Mouse (Mus musculus): ENCODE results near the gene Tmem266. TPM values are rescaled to one million over a fixed set of nuclear protein-coding genes. Genes with fewer than 3 reads are reported as not detected.

Tmem266 gene
- polyA plus RNA-seq, 1 experiment from 2014 or later, result 1.3 TPM

GRCm38 (mm10) chr9:55410430-55410829 is 83.7 kb downstream of the Tmem266 start:
- Histone ChIP-seq H3K27ac (no peak overlapping the region), H3K9ac (no peak overlapping the region), H3K9me3 (replicated peaks) (no peaks in the 10 kb centered on the region), H3K4me1 (peaks cover 36% of the 10 kb centered on the region), H3K36me3 (no peaks in the 10 kb centered on the region), H3K4me3 (no peak overlapping the region), H3K27me3 (no peaks in the 10 kb centered on the region), H3K4me2 (replicated peaks) (no peak overlapping the region)
- no peak for ATAC-seq (ENCODE audit: low FRiP score)
- WGBS, result 72% methylated on average over 6 of the region's 6 CpGs

DNA sequence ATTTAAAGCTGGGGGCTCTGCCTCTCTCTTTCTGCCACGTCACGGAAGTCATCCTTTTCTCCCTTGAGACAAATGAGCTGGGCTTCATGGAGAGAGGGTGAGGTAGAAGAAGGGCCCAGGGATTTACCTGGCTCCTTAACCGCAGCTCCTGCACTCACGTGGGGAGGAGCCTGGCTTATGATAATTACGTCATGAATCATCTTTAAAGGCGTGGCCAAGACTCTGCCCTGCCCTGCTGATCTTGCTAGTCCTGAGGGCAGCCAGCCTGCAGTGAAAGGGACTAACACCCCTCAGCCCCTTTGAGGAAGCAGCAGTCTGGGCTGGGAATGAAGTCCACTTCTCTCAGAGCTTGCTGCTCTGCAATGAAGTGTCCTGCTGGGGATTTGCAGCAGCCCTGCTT is 84.4 kb downstream of the Tmem266 start:
- Histone ChIP-seq H3K36me3 (no peaks in the 10 kb centered on the region), H3K9me3 (replicated peaks) (no peaks in the 10 kb centered on the region), H3K9ac (no peak overlapping the region), H3K4me3 (no peak overlapping the region), H3K27ac (no peak overlapping the region), H3K4me2 (replicated peaks) (no peak overlapping the region), H3K4me1 (peaks cover 36% of the 10 kb centered on the region), H3K27me3 (no peaks in the 10 kb centered on the region)
- no peak for ATAC-seq (ENCODE audit: low FRiP score)
- WGBS, result 44% methylated on average over 6 of the region's 6 CpGs

DNA sequence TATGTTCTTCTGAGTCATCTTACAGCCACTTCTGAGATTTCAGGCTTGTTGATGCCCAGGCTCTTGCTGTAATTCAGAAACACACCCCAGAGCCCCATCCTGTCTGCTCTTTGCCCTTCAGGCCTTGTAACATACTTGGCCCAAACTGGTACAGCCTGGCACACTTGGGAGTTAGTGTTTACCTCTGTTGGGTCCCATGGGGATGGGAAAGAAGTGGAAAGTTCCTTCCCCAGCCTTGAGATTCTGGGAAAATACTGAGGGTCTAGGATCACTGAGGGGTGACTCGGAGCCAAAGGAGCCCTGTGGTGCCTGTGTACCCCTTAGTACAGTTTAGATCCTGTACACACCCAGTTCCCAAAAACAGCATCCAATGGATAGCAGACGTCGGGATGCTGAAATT is 95.1 kb downstream of the Tmem266 start:
- 81% methylated on average over 3 of the region's 3 CpGs for WGBS
- Histone ChIP-seq H3K27me3 (no peaks in the 10 kb centered on the region), H3K36me3 (no peaks in the 10 kb centered on the region), H3K27ac (no peak overlapping the region), H3K4me2 (replicated peaks) (no peak overlapping the region), H3K4me1 (peaks cover 14% of the 10 kb centered on the region; the same call in 1 of the 2 replicates), H3K9ac (no peak overlapping the region), H3K4me3 (no peak overlapping the region), H3K9me3 (replicated peaks) (peaks cover 4% of the 10 kb centered on the region; the same call in 1 of the 2 replicates)
- ATAC-seq (ENCODE audit: low FRiP score), result no peak

DNA sequence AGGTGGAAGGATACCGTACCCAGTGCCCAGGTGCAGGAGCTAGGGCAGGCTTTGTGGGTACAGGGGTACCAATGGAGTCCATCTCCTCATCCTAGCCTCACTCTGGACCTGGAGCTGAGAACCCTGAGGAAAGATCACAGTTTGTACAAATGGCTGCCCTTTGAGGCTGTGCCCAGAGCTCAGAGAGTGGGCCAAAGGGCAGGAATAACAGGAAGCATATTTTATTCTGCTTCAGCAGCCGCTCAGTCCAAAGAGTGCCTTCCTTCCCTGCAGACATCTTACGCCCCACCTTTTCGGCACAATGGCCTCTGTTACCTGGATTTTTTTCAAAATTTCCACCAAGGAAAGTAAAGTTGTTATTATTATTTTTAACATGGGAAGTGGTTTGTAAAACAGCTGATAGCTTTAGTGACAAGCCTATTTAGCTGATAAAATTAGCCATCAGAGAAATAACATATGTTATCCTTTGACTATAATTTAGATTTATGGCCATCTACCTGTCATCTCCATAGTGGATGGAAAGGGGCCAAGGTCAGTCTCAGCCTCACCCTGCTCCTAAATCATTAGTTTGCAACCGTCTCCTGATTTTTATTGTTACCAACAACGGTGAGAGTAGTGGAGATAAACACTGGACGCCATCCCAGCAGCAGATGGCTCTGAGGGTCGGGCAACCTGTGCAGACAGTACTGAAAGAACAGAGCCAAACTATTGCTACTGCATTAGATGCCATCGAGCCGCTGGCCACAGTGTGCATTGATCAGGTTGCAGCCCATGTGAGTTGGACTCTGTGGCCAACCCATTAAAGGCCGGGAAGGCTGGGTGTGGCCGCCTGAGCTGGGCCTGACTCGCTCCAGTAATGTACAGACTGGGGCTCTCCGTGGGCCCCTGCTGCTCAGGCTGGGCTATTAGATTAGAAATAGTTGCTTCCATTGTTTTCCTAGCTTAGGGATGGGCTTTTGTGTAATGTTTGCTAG is 97.0 kb downstream of the Tmem266 start:
- no peak for ATAC-seq (ENCODE audit: low FRiP score)

DNA sequence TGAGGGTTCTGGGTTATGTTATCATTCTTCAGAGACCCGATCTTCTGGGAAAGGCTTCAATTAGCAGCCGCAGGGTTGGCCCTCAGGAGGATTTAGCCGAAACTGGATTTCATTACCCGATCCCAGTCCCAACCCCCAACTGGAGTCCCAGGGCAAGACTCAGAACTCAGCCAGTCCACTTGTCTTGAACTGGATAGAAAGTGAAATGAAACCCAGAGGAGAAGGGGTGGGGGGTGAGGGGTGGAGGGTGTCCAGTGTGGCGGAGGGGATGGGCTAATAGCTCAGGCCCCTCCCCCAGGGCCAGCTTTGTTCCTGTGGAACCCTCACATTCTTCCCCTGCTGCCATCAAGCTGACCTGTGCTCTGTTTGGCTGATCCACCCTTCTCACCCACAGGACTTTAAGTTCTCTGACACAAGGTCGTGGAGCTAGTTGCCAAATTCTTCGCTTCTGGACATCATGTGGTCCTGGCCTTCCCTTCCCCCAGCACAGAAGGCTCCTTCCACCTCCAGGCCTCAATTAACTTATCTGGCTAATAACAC is 98.6 kb downstream of the Tmem266 start:
- no peak overlapping the region for H3K27ac ChIP-seq
- no peak overlapping the region for H3K4me2 ChIP-seq (replicated peaks)

More for the DNA sequence above, 97.0 kb downstream of the Tmem266 start:
- Histone ChIP-seq H3K4me1 (peaks cover 14% of the 10 kb centered on the region; the same call in 1 of the 2 replicates), H3K9me3 (replicated peaks) (peaks cover 4% of the 10 kb centered on the region; the same call in 1 of the 2 replicates), H3K27me3 (no peaks in the 10 kb centered on the region), H3K9ac (no peak overlapping the region), H3K4me3 (no peak overlapping the region), H3K27ac (peak overlapping the region; percentile 8; the same call in 1 of the 2 replicates), H3K36me3 (no peaks in the 10 kb centered on the region), H3K4me2 (replicated peaks) (no peak overlapping the region)
- 76% methylated on average over 14 of the region's 14 CpGs for WGBS

GRCm38 (mm10) chr9:55429242-55429975 is 102.7 kb downstream of the Tmem266 start:
- peaks cover 14% of the 10 kb centered on the region for H3K4me1 ChIP-seq
- ATAC-seq (ENCODE audit: low FRiP score), result peak; percentile 66
- no peaks in the 10 kb centered on the region for H3K9me3 ChIP-seq (replicated peaks)
- no peak overlapping the region for H3K4me3 ChIP-seq
- peak overlapping the region; percentile 22; the same call in 1 of the 2 replicates for H3K4me2 ChIP-seq (replicated peaks)
- peak overlapping the region; percentile 23; the same call in 1 of the 2 replicates for H3K27ac ChIP-seq
- no peak overlapping the region for H3K9ac ChIP-seq
- no peaks in the 10 kb centered on the region for H3K36me3 ChIP-seq
- H3K27me3 ChIP-seq, result peaks cover 13% of the 10 kb centered on the region; the same call in 1 of the 2 replicates
- WGBS, result 30% methylated on average over 12 of the region's 12 CpGs

More for the DNA sequence above, 98.6 kb downstream of the Tmem266 start:
- Histone ChIP-seq H3K36me3 (no peaks in the 10 kb centered on the region), H3K4me1 (peaks cover 18% of the 10 kb centered on the region), H3K27me3 (peaks cover 6% of the 10 kb centered on the region; the same call in 1 of the 2 replicates), H3K9me3 (replicated peaks) (peaks cover 4% of the 10 kb centered on the region; the same call in 1 of the 2 replicates), H3K9ac (no peak overlapping the region), H3K4me3 (no peak overlapping the region)
- ATAC-seq (ENCODE audit: low FRiP score), result no peak
- 59% methylated on average over 7 of the region's 7 CpGs for WGBS

DNA sequence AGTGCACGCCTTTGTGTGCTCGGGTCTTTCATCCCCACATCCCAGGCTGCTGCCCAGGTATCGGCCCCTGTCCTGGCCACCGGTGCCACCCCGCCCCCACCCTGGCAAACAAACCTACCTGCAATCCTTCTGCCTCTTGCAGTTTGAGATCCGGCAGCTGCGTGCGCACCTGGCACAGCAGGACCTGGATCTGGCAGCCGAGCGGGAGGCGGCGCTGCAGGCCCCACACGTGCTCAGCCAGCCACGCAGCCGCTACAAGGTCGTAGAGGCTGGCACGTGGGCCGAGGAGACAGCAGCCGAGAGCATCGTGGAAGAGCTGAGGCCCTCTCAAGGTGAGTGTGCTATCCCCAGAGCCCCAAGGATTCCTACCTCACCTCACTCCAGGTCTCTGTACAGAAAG is 103.4 kb downstream of the Tmem266 start:
- no peaks in the 10 kb centered on the region for H3K36me3 ChIP-seq
- no peaks in the 10 kb centered on the region for H3K9me3 ChIP-seq (replicated peaks)
- H3K4me1 ChIP-seq, result peaks cover 10% of the 10 kb centered on the region; the same call in 1 of the 2 replicates
- H3K27me3 ChIP-seq, result peaks cover 13% of the 10 kb centered on the region; the same call in 1 of the 2 replicates
- no peak overlapping the region for H3K27ac ChIP-seq
- peak overlapping the region; percentile 22; the same call in 1 of the 2 replicates for H3K4me2 ChIP-seq (replicated peaks)
- 32% methylated on average over 20 of the region's 20 CpGs for WGBS
- ATAC-seq (ENCODE audit: low FRiP score), result no peak
- no peak overlapping the region; the same call in 1 of the 2 replicates for H3K4me3 ChIP-seq
- H3K9ac ChIP-seq, result peak overlapping the region; percentile 32; the same call in 1 of the 2 replicates

- H3K4me3 ChIP-seq, result no peak overlapping the region
- no peak overlapping the region for H3K9ac ChIP-seq
- H3K27ac ChIP-seq, result no peak overlapping the region
- no peaks in the 10 kb centered on the region for H3K9me3 ChIP-seq (replicated peaks)
- peaks cover 5% of the 10 kb centered on the region; the same call in 1 of the 2 replicates for H3K4me1 ChIP-seq
- H3K4me2 ChIP-seq (replicated peaks), result no peak overlapping the region
- H3K27me3 ChIP-seq, result peaks cover 13% of the 10 kb centered on the region; the same call in 1 of the 2 replicates
- 69% methylated on average over 14 of the region's 14 CpGs for WGBS
- H3K36me3 ChIP-seq, result no peaks in the 10 kb centered on the region
- no peak for ATAC-seq (ENCODE audit: low FRiP score)
Observed at GRCm38 (mm10) chr9:55432306-55433289, 105.9 kb downstream of the Tmem266 start.

DNA sequence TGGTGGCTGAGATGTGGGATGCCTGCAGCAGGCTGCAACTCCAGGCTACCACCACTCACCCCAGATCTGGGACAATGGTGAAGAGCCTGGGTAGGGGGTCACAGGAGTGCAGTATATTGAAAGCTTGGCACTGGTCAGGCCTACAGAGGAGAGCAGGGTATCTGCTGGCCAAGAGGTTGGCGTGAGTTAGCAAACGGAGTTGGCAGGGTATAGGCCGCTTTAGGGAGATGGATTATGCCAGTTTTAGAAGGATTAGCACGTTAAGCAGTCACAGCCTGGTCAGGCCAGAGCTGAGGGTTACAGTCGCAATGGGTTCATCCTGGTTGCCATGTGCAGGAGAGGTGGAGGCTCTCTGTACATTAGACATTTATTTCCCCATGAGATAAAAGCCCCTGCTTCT is 107.2 kb downstream of the Tmem266 start:
- no peak overlapping the region for H3K4me2 ChIP-seq (replicated peaks)
- WGBS, result 90% methylated on average over 5 of the region's 5 CpGs
- no peaks in the 10 kb centered on the region for H3K36me3 ChIP-seq
- no peak overlapping the region for H3K27ac ChIP-seq
- no peak overlapping the region for H3K4me3 ChIP-seq
- no peaks in the 10 kb centered on the region for H3K9me3 ChIP-seq (replicated peaks)
- no peak for ATAC-seq (ENCODE audit: low FRiP score)
- H3K27me3 ChIP-seq, result peaks cover 13% of the 10 kb centered on the region; the same call in 1 of the 2 replicates
- H3K4me1 ChIP-seq, result peaks cover 5% of the 10 kb centered on the region; the same call in 1 of the 2 replicates
- H3K9ac ChIP-seq, result no peak overlapping the region

GRCm38 (mm10) chr9:55438433-55438832 is 111.7 kb downstream of the Tmem266 start:
- 63% methylated on average over 3 of the region's 3 CpGs for WGBS
- ATAC-seq (ENCODE audit: low FRiP score), result no peak
- Histone ChIP-seq H3K4me3 (no peak overlapping the region), H3K36me3 (no peaks in the 10 kb centered on the region), H3K9me3 (replicated peaks) (no peaks in the 10 kb centered on the region), H3K27ac (no peak overlapping the region), H3K4me1 (no peaks in the 10 kb centered on the region), H3K27me3 (no peaks in the 10 kb centered on the region), H3K9ac (no peak overlapping the region), H3K4me2 (replicated peaks) (no peak overlapping the region)

DNA sequence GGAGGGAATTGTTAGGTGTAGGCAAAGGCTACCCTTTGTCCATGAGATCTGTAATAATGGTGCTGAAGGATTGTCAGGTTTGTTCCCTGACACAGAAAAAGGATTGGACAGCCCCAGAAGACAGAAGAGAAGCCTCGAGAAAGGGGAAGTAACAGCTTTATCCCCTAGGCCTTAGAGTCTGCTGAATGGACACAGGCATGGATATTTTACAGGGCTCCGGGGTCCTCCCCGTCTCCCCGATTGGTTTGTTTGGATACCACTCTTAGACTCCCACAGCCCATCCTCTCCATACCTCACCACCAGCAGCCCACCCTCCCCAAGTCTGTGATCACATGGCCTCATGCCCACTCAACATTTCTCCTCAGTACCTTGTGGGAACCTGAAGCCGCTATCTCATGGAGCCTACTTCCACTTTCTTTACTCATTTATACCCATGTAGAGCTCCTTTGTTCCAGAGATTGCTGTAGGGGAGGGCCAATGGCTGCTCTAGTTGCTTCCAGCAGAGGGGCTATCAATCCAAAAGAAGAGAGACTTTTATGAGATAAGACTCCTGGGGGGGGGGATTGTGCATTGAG is 112.6 kb downstream of the Tmem266 start:
- H3K27ac ChIP-seq, result no peak overlapping the region
- no peak for ATAC-seq (ENCODE audit: low FRiP score)

More for the DNA sequence above, 112.6 kb downstream of the Tmem266 start:
- Histone ChIP-seq H3K9me3 (replicated peaks) (no peaks in the 10 kb centered on the region), H3K4me2 (replicated peaks) (no peak overlapping the region), H3K4me1 (no peaks in the 10 kb centered on the region), H3K27me3 (no peaks in the 10 kb centered on the region), H3K36me3 (no peaks in the 10 kb centered on the region), H3K4me3 (no peak overlapping the region), H3K9ac (no peak overlapping the region)
- WGBS, result 87% methylated on average over 5 of the region's 5 CpGs

All from hindbrain, embryonic 12.5 days (tissue).